Mouse (Mus musculus): ENCODE measurements around the gene Cyp2t4. TPM values are rescaled to one million over a fixed set of nuclear protein-coding genes. Genes with fewer than 3 reads are reported as not detected.

The Cyp2t4 gene
- total RNA-seq, 1 experiment from 2014 or later: not detected

DNA sequence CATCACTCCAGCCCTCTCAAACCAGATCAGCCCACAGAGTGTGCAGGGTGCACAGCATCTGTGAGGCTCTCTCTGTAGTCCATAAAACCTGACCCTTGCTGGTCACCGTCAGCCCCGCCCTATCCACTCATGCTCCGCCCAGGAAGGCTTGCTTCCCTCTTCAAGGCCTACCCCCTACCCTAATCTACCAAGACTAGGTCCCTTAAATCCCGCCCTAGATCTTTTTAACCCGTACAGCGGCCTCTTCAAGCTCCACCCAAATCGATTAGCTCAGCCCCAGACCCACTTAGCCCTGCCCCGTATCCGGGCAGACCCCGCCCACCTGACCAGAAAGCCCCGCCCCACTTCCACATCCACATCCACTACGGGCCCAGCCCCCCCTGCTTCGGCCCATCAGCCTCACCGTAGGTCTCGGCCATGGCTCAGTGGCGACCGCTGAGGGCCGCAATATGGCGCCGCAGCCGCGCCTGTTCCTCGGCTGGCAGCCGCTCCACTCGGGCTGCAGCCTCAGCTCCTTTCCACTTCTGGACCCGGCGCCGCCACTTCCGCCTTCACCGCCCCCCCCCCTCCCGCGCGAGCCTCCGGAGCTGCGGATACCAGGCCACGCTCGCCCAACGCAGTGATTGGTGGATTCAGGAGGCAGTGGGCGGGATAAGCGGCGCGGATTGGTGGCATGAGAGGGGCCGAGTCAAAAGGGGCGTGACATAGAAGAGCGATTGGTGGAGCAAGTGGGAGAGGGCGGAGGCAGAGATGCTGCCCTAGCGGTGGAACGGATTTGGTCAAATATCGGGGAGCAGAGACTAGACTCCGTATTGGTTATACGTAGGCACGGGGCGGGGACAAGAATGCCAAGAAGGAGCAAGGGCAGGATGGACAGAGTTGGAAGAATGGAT lies 25.1 kb downstream of the Cyp2t4 start, which contains the start of gene Rab4b:
Gene Rab4b (minus strand): TSS at position 573 of the 893 bp plus-strand sequence.
- ATAC-seq (replicated peaks; ENCODE audit: insufficient number of reproducible peaks, low FRiP score, low TSS enrichment, poor library complexity, severe bottlenecking): peak; percentile 97

- no peak for ATAC-seq (replicated peaks; ENCODE audit: insufficient number of reproducible peaks, low FRiP score, low TSS enrichment, poor library complexity, severe bottlenecking)
These were observed 25.9 kb downstream of the Cyp2t4 start for GRCm38 (mm10) chr7:27179217-27179918.

- ATAC-seq (replicated peaks; ENCODE audit: insufficient number of reproducible peaks, low FRiP score, low TSS enrichment, poor library complexity, severe bottlenecking): no peak
These were observed 26.5 kb downstream of the Cyp2t4 start for GRCm38 (mm10) chr7:27180036-27180435.

GRCm38 (mm10) chr7:27180837-27181695 lies 27.6 kb downstream of the Cyp2t4 start, which contains the start of the genes Gm21983 and Mia:
Gene Gm21983, minus strand, starts transcription at chr7:27181086.
Gene Mia, minus strand, starts transcription at chr7:27181157.
- ATAC-seq (replicated peaks; ENCODE audit: insufficient number of reproducible peaks, low FRiP score, low TSS enrichment, poor library complexity, severe bottlenecking): no peak

GRCm38 (mm10) chr7:27182498-27182897 lies 29.0 kb downstream of the Cyp2t4 start:
- no peak for ATAC-seq (replicated peaks; ENCODE audit: insufficient number of reproducible peaks, low FRiP score, low TSS enrichment, poor library complexity, severe bottlenecking)

DNA sequence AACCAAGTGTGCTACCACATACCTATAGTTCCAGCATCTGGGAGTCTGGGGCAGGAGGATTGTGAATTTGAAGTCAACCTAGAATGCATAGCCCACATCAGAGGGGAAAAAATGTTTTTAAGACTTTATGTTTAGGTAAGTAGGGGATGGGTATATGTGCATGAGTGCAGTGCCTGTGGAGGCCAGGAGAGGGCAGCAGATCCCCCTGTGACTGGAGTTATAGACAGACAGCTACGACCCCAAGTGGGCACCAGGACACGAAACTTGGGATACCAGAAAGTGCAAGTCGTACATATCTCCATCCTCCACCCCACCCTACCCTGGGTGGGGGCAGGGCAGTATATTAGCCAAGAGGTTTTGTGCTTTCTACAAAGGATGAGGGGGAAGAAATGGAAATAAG lies 31.4 kb downstream of the Cyp2t4 start:
- peak; percentile 47; the same call in 1 of the 2 replicates for ATAC-seq (replicated peaks; ENCODE audit: insufficient number of reproducible peaks, low FRiP score, low TSS enrichment, poor library complexity, severe bottlenecking)

DNA sequence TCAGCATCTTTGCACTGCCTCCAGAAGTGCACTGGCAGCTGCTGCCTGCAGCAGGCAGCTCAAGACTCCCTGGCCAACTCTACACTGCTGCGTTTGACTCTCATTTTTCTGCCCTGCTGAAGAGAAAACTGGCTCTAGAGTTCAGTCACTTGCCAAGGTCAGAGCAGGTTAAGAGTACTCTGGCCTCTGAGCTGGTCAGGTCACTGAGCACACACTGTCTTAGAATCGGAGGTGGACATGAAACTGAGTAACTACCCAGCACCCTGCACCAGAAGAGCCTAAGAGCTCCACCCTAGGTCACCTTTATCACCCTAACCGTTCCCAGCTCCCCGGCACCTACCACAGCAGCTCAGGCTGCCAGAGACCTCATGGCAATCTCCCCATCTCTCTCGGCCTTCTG lies 32.5 kb downstream of the Cyp2t4 start:
- ATAC-seq (replicated peaks; ENCODE audit: insufficient number of reproducible peaks, low FRiP score, low TSS enrichment, poor library complexity, severe bottlenecking): no peak

DNA sequence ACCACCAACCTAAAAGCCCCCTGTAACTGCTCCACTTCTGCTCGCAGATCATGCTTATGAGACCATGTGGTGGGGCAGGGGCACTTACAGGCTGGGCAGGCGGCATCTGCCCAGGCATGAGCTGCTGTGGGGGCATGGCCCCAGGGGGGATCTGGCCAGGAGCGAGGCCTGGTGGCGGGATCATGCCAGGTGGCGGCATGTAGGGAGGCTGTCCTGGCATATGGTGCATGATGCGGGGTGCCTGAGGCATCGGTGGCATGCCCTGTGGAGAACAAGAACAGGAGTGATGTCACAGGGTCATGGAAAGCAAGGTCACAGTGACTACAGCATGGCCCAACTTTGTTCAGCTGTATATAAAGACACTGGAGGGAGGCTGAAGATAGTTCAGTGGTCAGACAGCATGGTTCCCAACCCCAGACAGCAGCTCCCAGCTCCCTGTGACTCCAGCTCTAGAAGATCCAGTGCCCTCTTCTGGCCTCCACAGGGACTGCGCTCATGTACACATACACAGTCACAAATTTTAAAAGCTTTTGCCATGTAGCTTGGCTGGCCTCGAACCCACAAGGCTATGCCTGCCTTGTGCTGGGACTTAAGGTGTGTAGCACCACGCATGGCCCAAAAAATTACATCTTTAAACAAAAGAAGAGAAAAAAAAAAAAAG lies 35.9 kb downstream of the Cyp2t4 start:
- no peak for ATAC-seq (replicated peaks; ENCODE audit: insufficient number of reproducible peaks, low FRiP score, low TSS enrichment, poor library complexity, severe bottlenecking)

DNA sequence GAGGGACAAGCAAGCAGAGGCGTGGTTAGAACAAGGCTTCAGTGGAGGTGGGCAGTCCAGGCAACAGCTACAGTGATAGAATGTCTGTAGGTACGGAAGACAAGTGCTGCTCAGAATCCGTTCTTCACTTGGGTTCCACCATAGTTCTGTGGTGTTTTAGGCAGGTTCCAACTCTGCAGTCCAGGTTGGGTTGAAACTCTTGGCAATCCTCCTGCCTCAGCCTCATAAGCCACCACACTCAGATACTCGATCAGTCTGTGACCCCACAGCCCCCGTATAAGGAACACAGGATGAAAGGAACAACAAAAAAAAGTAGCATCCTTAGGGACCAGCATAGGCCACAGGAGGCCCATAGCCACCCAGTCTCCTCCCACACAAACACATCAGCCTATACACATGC lies 38.9 kb downstream of the Cyp2t4 start:
- ATAC-seq (replicated peaks; ENCODE audit: insufficient number of reproducible peaks, low FRiP score, low TSS enrichment, poor library complexity, severe bottlenecking): no peak

DNA sequence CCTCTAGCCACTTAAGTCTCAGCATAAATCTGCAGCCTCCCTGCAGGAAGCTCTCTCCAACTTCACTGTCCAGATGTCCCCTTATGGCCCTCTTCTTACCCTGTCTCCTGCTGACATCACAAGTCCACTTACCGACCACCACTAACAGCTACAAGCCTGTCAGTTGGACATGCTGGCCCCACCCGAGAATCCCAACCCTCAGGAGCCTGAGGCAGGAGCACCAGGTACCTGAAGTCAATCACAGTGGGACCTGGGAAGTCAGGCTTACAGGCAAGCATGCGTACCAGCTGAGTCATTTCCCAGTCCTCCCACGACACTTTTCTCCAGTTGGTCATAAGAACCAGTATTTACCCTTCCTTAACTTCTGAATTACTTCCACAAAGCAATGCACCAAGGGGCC lies 40.2 kb downstream of the Cyp2t4 start:
- no peak for ATAC-seq (replicated peaks; ENCODE audit: insufficient number of reproducible peaks, low FRiP score, low TSS enrichment, poor library complexity, severe bottlenecking)

- peak; percentile 92 for ATAC-seq (replicated peaks; ENCODE audit: insufficient number of reproducible peaks, low FRiP score, low TSS enrichment, poor library complexity, severe bottlenecking)
These were observed 42.4 kb downstream of the Cyp2t4 start, which contains the start of the genes BC024978 and Snrpa for GRCm38 (mm10) chr7:27195681-27196611. Gene BC024978, plus strand, starts transcription at chr7:27195781. Gene Snrpa, minus strand, starts transcription at chr7:27196271.

GRCm38 (mm10) chr7:27197136-27197535 lies 43.6 kb downstream of the Cyp2t4 start:
- ATAC-seq (replicated peaks; ENCODE audit: insufficient number of reproducible peaks, low FRiP score, low TSS enrichment, poor library complexity, severe bottlenecking): no peak

DNA sequence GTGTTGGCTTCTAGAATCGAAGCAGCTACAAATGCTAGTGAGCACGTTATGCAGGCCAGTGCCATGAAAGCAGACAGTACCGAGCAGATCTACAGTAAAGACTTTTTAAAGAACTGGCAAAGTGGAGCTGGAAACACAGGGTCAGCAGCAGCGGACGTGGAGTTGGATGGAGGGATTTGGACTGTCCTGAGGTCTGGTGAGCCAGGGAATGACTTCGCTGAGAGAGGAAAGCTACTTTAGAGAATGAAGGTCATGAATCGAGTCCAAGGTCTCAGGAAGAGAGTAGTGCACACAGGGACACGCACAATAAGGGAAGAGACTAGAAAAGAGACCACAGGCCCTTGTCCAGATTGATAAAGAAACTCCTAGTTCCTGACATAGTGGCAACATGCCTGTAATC lies 44.1 kb downstream of the Cyp2t4 start:
- ATAC-seq (replicated peaks; ENCODE audit: insufficient number of reproducible peaks, low FRiP score, low TSS enrichment, poor library complexity, severe bottlenecking): no peak

DNA sequence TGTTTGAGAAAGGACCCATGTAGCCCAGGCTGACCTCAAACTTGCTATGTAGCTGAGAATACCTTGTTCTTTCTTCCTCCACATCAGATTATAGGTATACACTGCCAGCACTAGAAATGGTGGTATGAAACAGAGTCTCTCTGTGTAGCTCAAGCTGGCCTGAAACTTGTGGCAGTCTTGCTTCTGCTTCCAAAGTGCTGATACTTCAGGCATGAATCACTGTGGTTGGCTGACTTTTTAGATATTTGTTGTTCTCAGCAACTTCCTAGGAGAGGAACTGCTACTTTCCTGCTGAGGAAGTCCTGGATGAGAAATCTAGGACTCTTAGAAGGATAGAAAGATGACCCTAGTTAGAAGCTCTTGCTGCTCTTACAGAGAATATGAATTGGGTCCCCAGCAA lies 44.8 kb downstream of the Cyp2t4 start:
- no peak for ATAC-seq (replicated peaks; ENCODE audit: insufficient number of reproducible peaks, low FRiP score, low TSS enrichment, poor library complexity, severe bottlenecking)

- no peak for ATAC-seq (replicated peaks; ENCODE audit: insufficient number of reproducible peaks, low FRiP score, low TSS enrichment, poor library complexity, severe bottlenecking)
These were observed 45.3 kb downstream of the Cyp2t4 start for GRCm38 (mm10) chr7:27198779-27199178.

DNA sequence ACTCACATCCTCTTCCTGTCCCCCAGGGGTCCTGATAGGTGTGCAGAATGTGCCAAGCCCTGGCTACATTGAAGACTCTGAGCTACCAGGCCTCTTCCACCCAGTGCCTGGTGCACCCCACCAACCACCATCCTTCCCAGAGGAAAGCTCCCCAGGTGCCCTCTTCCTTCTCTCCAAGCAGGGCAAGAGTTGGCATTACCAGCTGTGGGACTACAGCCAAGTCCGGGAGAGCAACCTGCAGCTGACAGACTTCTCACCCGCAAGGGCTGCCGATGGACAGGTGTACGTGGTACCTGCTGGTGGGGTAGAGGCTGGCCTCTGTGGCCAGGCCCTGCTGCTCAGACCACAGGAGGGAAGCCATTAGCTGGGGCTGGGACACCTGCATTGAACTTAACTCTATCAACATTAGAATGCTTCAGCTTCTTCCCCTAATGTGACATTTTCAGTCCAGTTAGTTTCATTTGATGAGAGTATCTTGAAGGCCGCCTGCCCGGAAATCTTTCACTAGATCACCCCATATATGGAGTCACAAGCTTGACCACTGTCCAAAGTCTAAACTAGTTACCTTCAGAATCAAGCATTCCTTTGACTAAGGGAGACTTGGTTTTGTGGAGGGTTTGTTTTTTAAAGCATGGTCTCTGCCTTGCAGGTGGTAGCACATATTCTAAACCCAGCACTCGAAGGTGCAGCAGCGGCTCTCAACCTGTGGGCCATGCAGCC lies 50.4 kb downstream of the Cyp2t4 start:
- ATAC-seq (replicated peaks; ENCODE audit: insufficient number of reproducible peaks, low FRiP score, low TSS enrichment, poor library complexity, severe bottlenecking): no peak

Data from monocyte, adult 5-6 weeks (primary cell).